Mouse (Mus musculus): ENCODE measurements around the gene Copz2.
A peak's percentile ranks its signal among the peaks of the same experiment; 100 is the strongest.
"Not testable (repeated sequence)": the region's sequence is repeated elsewhere in the genome, so short reads cannot be mapped to it uniquely, and the experiment has no call there.

Copz2 gene

DNA sequence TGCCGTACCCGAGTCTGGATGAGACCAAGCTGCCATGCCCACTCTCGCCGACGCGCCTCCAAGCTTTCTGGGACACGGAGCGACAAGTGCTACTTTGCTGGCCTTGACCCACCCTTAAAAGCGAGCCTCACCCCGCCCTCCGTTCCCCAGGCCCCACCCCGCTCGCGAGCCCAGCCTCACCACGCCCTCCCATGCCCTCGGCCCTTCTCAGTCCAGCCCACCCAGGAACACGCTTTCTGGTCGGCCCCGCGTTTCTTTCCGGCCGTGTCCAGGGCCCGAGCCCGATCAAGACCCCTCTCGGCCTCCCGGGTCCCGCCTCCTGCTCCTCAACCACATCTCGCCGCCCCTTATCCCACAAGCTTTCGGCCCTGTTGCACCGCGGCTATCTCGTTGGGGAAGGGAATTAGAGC, 20.3 kb upstream of the Copz2 start:
- DNase-seq (ENCODE audit: low spot score): peak; percentile 94

DNA sequence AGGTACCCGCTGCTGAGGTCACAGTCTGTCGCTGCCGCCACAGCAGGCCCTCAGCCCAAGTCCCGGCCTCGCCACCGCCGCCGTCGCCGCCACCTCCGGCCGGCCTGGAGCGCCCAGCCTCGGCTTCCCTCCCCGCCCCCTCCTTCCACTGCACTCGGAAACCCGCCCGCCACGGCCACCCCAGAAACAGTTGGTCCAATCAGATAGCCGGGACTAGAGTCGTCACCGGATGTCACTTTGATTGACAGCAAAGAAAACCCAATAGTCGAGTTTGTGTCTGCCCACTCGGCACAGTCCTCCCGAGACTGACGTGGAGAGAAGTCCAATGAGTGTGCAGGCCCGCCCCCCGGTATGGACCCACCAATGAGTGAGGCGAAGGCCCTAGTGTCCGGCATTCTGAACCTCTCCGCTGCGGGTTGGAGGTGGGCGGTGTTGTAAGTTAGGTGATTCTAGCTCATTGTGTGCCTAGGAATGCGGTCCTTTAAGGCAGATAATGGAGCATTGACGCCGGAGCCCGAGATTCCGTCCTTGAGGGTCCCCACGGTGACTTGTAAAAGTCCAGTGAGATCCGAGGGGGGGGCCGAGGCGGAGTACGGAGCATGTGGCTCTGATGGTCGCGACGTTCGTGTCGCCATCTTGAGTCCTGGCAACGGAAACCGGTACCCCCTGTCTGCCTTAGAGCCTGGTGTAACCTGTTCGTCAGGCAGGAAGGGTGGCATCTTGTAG, 19.7 kb upstream of the Copz2 start, which contains the start of gene Nfe2l1:
Gene Nfe2l1 (minus strand): TSS at position 156 of the 726 bp plus-strand sequence.
- peak; percentile 99 for DNase-seq (ENCODE audit: low spot score)

DNA sequence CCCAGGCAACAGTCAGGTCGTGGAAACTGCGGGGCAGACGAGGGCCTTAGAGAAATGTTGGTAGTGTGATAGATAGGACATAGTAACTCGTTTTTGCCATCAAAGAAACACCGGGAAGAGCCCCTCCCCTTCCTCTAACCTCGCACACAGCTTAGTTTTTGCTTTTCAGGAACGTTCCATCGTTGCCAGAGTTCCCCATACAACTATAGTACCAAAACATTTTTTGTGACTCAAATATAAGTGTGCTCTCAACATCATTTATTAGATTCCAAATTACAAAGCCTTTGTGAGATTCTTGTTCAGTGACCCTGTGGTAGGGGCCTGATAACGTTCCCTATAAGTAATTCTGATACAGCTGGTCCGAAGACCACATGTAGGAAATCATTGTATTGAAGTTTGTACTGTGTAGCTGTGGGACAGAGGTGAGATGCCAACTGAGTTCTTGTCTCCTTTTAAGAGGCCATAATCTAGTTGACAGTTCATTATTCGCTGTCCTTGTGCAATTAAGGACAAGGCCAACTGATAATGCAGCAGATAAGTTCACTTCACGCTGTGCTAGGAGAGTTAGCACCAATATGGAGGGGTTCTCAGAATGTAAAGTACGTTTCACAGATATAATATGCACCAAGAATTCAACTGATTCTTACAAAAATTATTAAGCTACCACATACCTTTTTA, 19.0 kb upstream of the Copz2 start:
- no peak for DNase-seq (ENCODE audit: low spot score)

DNA sequence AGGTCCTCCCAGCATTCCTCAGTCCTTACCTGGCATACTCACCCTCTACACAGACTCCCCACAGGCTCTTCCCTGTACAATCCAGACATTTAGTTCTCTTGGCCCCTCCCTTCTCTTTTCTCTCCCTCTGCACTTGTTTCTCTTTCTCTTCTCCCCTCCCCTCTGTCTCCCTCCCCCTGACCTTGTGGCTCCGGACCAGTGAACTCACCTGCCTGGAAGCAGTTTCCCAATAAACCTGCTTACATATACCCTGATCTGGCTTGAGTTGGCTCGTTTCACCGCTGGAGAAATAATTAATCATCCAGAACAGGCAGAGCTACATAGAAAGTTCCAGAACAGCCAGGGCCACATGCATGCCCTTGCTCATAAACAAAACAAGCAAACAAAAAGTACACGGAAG, 18.2 kb upstream of the Copz2 start:
- DNase-seq (ENCODE audit: low spot score): peak; percentile 25

DNA sequence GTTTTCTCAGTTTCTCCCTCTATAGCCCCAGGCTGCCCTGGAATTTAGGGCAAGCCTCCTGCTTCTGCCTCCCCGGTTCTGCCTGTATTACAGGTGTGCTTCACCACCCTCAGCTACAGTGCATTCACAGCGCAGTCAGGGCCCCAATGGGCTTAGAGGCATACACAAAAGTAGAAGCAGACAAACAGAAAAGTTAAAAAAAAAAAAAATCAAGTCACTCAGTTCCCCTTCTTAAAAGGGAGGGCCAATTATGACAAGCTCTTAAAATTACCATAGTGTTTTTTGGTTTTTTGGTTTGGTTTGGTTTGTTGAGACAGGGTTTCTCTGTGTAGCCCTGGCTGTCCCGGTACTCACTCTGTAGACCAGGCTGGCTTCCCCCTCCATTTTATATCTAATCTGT, 17.1 kb upstream of the Copz2 start:
- no peak for DNase-seq (ENCODE audit: low spot score)

DNA sequence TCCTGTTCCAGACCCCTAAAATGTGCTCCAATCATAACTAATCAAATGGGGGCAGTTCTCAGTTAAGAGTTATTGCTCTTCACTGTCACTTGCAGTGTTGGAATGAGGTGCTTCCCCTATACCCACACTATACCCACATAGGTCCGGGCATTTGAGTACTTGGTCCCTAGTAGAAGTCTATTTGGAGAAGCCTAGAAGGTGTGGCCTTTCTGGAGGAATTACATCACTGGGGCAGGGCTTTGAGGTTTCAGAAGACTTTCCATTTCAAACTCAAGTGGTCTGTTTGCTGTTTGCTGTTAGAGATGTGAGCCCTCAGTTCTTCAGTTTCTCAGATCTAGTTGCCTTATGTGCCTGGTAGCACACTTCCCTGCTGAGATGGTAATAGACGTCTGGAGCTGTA, 16.7 kb upstream of the Copz2 start:
- no peak for DNase-seq (ENCODE audit: low spot score)

DNA sequence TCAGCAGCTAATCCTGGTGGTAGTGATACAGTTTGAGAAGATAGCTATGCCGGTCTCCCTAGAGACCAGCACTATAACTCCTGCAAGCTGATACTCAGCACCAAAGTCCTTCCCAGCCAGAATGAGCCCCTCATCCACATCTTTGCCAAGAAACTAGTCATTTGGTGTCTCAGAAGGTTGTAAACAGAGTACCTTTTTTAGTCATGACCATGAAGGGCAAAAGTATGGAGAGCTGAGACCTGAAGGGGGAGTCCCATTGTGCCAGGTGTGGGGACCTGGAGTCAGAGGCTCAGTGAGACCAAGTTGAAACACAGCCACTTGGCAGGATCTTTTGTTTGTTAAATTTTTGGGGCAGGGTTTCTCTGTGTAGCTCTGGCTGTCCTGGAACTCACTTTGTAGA, 15.5 kb upstream of the Copz2 start:
- no peak for DNase-seq (ENCODE audit: low spot score)

DNA sequence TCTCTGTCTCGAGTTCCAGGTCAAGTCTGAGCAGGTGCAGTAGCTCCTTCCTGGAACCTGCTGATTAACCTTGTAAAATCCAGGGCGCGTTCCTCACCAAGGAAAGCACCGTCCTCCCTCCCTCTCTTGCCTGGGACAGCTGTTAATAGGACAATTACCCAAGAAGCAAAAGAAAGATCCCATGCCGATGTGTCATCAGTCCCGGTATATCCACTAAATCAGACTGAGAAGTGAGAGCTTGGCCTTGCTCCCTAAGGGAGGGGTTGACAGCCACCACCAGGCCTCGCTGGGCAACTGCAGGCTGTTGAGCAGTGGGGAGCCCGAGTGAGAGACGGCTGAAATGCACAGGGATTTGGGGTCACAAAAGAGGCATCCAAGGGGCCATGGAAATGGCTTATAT, 12.4 kb upstream of the Copz2 start:
- DNase-seq (ENCODE audit: low spot score): no peak

DNA sequence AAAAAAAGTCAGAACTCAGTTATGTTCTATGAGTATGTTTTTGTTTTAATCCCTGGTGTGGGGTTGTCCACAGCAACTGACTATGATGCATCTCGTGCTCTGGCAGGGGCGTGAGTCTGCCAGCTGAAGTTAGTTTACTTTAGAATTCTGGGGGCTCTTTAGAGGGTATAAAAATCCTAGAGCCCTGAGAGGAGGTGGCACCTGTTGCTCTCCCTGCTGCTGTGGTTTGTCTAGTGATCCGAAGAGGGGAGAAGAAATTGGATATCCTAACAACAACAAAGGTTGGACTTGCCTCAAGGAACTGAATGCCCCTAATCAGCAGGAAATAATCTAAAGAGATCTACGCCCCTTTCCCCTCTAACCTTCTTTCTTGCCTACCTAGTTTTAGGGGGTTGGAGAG, 11.3 kb upstream of the Copz2 start:
- DNase-seq (ENCODE audit: low spot score): no peak

DNA sequence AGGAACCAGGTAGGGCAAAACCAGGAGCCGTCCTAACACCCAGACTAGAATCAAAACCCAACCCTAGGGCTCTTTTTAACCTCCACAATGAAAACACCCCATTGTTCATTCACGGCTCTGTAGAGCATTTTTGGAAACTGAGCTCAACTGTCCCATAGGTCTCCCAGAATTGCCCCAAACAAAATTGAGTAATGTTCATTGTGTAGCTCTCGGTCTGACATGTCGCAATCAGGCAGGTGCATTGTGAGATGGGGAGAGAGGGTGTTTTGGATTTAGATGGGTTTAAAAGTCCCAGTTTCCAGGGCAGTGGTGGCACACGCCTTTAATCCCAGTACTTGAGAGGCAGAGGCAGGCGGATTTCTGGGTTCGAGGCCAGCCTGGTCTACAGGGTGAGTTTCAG, 10.2 kb upstream of the Copz2 start:
- no peak for DNase-seq (ENCODE audit: low spot score)

DNA sequence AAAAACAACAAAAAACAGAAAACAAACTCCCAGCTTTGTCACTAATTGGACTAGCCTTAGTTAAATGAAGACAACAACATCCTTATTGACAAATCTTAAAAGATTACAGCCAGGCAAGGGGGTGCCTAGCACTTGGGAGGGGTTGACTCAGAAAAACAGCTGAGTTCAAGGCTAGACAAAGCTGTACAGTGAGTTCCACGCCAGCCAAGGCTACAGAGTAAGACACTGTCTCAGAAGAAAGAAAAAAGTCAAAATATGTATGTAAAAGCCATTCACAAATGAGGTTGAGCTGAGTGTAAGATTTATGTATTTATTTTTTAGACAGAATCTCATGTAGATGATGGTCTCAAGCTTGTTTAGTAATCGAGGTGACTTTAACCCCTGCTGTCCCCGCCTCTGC, 9.8 kb upstream of the Copz2 start:
- no peak for DNase-seq (ENCODE audit: low spot score)

DNA sequence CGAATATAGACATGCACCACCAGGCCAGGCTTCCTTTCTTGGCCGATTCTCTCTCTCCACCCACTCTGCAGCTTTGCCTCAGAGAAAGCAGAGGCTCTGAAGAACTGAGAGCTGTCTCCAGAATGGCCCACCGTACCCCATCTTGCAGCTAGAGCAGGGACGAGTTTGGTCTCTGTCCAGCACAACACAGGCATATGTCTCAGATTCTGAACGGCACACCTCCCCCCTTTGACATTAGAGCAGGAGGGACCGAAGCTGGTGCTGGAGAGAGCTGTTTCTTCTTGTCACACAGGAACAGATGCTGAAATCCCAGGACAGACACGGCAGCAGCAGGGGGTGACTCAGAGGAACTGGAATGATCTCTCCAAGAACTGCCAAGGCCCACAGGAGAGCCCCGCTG, 9.4 kb upstream of the Copz2 start:
- DNase-seq (ENCODE audit: low spot score): no peak

DNA sequence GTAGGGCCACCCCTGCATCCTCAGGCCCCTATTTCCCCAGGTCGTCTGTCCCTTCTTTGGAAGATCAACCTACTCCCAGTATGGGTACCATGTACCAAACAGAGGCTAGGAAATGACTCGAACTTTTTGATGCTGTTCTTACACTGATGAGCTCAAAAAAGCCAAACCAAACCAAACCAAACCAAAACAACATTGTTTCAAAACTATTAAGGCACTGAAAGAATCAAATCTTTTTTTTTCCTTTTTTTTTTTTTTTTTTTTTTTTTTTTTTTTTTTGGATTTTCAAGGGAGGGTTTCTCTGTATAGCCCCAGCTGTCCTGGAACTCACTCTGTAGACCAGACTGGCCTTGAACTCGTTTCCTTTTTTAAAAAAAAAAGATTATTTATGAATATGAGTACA, 6.0 kb upstream of the Copz2 start:
- DNase-seq (ENCODE audit: low spot score): no peak

DNA sequence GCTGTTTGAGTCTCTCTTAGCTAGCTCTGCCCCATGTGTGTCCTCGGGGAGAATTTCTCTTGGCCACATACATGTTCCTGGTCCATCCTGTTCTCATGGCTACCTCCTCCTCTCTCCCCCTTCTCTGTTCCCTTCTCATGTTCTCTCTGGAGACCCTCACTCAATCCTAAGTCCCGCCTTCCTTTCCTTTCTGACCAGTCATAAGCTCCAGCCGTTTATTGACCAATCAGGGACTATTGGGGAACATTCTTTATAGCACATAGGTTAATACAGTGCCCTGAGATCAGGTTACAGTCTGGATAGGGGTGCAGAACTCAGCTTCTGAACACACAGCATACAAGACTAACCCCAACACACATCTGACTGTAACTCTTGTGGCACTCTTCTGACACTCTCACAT, 2.4 kb upstream of the Copz2 start:
- no peak for DNase-seq (ENCODE audit: low spot score)

DNA sequence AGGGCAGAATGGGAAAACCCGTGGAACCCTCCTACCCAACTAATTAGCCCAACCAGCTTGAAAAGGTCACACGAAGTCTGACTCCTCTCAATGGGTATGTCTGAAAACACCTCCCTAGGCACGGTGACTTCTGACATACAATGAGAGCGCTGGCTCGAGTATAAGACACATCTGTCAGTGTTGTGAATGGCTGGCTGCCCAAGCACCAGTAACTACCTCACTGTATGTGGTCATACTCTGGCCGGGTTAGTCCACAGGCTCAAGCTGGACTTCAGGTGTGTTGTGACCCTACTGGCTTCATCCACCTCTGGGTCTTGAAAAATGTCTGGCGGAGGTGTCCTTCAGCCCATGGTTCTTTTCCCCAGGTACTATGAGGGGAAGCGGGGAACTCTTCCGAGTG, 976 bp upstream of the Copz2 start:
- DNase-seq (ENCODE audit: low spot score): no peak

DNA sequence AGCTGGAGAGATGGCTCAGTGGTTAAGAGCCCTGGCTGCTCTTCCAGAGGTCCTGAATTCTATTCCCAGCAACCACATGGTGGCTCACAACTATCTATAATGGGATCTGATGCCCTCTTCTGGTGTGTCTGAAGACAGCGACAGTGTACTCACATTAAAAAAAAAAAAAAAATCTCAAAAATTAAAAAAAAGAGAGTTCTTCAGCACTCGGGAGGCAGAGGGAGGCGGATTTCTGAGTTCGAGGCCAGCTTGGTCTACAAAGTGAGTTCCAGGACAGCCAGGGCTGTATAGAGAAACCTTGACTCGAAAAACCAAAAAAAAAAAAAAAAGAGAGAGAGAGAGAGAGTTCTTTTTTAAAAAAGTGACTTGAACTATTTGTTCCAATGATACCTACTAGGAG, 525 bp upstream of the Copz2 start:
- DNase-seq (ENCODE audit: low spot score): not testable (repeated sequence)

DNA sequence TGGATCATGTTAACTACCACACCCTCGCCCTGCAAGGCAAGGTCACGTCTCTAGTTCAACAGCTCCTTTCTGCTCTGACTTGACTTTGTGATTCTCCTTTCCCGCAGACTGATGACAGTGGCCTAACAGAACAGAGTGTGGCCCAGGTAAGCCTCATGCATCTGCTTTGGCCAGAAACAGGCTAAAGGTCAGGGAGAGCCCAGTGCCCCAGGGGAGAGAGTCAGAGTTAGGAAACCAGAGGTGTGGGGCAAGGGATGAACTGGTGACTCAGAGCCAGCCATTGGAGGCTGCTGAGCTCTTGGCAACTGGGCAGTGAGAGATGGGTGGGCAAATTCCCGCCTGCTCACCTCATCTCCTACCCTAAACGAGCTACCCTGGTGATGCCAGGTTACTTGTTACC, 7.8 kb downstream of the Copz2 start:
- DNase-seq (ENCODE audit: low spot score): no peak

DNA sequence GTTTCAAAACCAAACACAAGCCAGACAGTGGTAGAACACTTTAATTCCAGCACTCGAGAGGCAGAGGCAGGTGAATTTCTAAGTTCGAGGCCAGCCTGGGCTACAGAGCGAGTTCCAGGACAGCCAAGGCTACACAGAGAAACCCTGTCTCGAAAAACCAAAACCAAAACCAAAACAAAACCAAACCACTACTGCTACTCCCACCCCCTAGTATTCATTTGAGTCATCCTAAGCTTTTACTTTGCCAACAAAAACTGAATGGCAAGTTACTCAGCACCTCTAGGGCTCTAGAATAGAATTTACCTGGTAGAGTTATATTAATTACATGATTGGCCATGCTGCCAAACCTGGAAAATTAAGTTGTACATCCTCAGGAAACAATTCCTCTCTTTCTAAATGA, 10.0 kb downstream of the Copz2 start:
- DNase-seq (ENCODE audit: low spot score): no peak

DNA sequence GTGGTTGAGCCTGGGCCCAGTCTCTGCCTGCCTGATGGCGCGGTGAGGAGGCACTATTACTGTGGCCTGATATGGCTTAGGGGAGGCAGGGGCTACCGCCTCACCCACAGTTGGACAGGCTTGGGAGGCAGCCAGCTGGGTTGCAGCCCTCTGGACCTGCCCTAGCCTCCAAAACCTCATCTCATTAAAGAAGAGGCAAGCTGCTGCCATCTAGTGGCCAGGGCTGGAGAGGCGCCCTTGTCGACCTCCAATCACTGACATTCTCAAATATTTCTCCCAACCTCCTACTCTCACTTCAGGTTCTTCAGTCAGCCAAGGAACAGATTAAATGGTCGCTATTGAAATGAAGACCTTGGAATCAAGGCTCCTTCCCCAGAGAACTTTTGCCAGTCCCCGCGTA, 10.9 kb downstream of the Copz2 start:
- DNase-seq (ENCODE audit: low spot score): peak; percentile 65

DNA sequence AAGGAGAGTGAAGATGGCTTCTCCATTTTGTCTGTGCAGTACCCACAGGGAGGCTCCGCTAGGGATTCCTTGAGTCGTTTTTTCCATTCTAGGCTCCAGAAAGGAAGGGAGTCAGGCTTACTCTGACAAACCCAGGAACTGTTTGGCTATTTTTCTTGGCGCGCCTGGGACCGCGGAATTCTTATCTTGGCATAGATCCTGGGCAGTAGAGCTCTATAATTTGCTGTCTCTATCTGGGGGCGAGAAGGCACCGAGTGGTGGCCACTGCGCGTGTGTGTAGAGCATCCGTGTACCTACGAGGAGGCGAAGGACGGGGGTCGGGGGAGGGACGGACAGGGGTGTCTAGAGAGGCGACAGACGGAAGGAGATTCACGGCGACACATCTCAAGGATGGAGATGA, 11.8 kb downstream of the Copz2 start:
- DNase-seq (ENCODE audit: low spot score): no peak

DNA sequence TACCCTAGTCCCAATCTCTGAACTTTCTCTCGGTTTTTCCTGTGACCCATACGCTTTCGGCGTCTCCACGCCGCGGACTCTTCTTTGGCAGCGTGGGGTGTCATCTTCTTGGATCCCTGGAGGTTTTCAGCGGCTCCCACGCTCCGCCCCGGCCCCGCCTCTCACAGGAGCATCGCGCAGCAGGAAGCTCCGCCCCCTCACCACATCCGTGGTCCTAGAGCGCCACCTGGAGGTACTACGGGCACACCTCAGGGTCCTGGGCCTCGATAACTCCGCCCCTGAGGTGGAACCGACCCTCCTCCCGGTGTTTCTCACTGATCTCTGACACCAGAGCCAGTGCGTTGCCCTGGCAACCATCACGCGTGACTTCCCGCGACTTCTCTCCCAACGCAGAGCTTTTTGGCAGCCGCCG, 12.2 kb downstream of the Copz2 start:
- peak; percentile 90 for DNase-seq (ENCODE audit: low spot score)

DNA sequence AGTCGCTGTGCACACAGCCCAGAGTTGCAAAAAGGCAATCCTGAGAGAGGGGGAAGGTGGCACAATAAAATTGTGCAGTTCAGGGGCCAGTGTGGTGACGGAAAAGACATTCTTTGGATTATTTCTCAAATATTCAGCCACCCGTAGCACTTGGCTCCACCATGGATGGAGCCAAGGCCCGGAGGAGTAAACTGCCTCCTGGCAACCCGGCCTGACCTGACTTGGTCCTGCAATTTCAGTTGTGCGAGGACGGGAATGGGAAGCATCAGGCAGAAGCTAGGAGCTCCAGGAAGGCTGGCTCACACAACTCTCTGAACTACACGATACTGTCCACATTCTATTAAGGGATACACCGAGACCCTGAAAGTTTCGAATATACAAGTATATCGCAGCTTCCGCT, 12.9 kb downstream of the Copz2 start:
- no peak for DNase-seq (ENCODE audit: low spot score)

DNA sequence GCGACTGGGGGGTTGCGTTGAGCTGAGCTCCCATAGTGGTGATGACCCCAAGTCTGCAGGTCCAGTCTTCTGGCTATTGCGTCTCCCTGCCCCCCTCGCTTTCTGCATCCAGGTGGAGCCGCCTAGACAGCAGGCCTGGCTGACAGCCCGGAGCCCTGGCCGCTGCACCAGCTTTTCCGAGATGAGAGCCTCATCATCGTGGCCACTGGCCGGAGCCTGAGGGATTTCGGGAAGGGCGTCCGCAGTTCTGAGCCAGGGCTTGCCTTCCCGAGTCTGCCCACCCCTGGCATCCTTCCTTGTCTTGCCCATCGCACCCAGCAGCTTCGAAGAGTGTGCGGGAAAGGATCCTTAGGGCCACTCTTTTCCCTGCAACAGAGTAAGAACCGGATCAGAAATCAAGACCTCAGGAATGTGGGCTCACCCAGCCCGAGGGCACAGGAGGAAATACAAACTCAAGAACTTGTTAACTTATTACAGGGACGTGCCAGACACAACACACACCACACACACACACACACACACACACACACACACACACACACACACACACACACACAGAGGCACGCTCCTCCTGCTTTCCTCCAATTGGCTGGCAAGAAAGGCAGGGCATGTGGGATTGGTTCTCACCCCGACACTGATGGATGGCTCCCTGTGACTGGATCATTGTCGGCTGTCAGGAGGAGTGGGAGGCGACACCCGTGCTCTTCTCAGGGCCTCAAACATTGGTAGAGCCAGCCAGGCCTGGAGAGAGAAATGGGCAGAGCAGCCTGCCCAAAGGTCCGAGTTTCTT, 13.7 kb downstream of the Copz2 start:
- DNase-seq (ENCODE audit: low spot score): peak; percentile 43
